Mouse (Mus musculus): ENCODE measurements around the gene Ccdc30.
"Not testable (repeated sequence)": the region's sequence is repeated elsewhere in the genome, so short reads cannot be mapped to it uniquely, and the experiment has no call there.

Gene Ccdc30

GRCm38 (mm10) chr4:119313756-119314155 lies 101.6 kb downstream of the Ccdc30 start:
- in situ Hi-C loops (cut with MboI, MseI), result no loop called here

GRCm38 (mm10) chr4:119305418-119305817 lies 109.9 kb downstream of the Ccdc30 start:
- in situ Hi-C loops (cut with MboI, MseI), result no loop called here

- in situ Hi-C loops (cut with MboI, MseI), result no loop called here
These were observed 112.0 kb downstream of the Ccdc30 start for GRCm38 (mm10) chr4:119303291-119303690.

- in situ Hi-C loops (cut with MboI, MseI), result no loop called here
These were observed 113.5 kb downstream of the Ccdc30 start for GRCm38 (mm10) chr4:119301777-119302176.

GRCm38 (mm10) chr4:119300761-119301160 lies 114.6 kb downstream of the Ccdc30 start:
- in situ Hi-C loops (cut with MboI, MseI), result no loop called here

GRCm38 (mm10) chr4:119297361-119297760 lies 118.0 kb downstream of the Ccdc30 start:
- in situ Hi-C loops (cut with MboI, MseI), result no loop called here

GRCm38 (mm10) chr4:119295134-119295453 lies 120.2 kb downstream of the Ccdc30 start:
- in situ Hi-C loops (cut with MboI, MseI), result no loop called here

- in situ Hi-C loops (cut with MboI, MseI), result no loop called here
These were observed 120.7 kb downstream of the Ccdc30 start, which contains the start of gene Ybx1 for GRCm38 (mm10) chr4:119294415-119295133. Ybx1 (minus strand) TSS chr4:119294604.

GRCm38 (mm10) chr4:119293574-119294258 lies 121.6 kb downstream of the Ccdc30 start:
- in situ Hi-C loops (cut with MboI, MseI), result no loop called here

- in situ Hi-C loops (cut with MboI, MseI), result no loop called here
These were observed 122.3 kb downstream of the Ccdc30 start for GRCm38 (mm10) chr4:119292771-119293573.

- in situ Hi-C loops (cut with MboI, MseI), result no loop called here
These were observed 123.4 kb downstream of the Ccdc30 start for GRCm38 (mm10) chr4:119291921-119292320.

- in situ Hi-C loops (cut with MboI, MseI), result no loop called here
These were observed 130.0 kb downstream of the Ccdc30 start for GRCm38 (mm10) chr4:119285336-119285735.

- in situ Hi-C loops (cut with MboI, MseI), result no loop called here
These were observed 130.5 kb downstream of the Ccdc30 start for GRCm38 (mm10) chr4:119284861-119285260.

GRCm38 (mm10) chr4:119278784-119279183 lies 136.5 kb downstream of the Ccdc30 start:
- in situ Hi-C loops (cut with MboI, MseI), result not testable (repeated sequence)

- in situ Hi-C loops (cut with MboI, MseI), result no loop called here
These were observed 139.6 kb downstream of the Ccdc30 start for GRCm38 (mm10) chr4:119275726-119276125.

- in situ Hi-C loops (cut with MboI, MseI), result no loop called here
These were observed 140.1 kb downstream of the Ccdc30 start for GRCm38 (mm10) chr4:119275226-119275625.

GRCm38 (mm10) chr4:119274627-119275026 lies 140.7 kb downstream of the Ccdc30 start:
- in situ Hi-C loops (cut with MboI, MseI), result no loop called here
